Comparison of ENCODE assay signal across 9 mouse cellular contexts in the genomic region with DNA sequence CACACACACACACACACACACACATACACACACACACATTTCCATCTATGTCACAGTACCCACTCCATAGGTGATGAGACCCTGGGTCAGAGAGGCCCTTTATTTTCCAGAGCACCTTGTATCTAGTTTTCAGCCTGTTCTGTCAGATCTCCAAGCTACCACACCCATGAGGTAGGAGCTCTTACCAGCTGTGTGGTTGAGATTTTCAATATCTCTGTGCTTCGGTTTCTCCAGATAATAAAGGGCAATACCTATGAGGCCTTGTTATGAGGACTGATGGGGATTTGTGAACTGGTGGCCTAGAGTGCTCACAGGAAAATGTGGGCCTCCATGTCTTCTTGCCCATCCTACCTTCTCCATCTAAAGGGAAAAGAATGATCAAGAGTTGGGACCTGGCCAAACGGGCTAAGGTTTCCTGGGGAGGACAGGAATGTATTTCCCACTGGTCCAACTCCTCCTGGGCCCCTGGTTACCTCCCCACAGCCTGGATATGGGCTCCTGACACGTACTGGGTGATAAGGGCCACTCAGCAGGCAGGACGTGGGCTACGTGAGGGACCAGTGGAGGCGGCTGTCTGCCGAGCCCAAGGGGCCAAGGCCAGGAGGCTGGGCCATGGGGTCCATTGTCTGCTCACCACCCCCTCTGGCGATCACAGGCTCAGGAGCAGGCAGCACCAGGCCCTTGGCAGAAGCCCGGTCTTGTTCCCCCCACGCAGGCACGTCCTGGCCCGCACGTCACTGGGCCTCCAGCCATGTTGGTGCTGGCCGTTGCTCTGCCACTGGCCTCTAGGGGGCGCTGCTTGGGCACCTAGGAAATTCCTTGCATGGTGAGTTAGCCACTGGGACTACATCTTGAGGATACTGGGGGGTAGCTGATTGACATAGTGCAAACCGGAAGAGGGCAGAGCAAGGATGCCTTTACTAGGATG. TPM values are rescaled to one million over a fixed set of nuclear protein-coding genes. Genes with fewer than 3 reads are reported as not detected.
DNase-seq lines count a peak whose midpoint lies in the region; ATAC-seq and TF ChIP-seq lines count a peak whose summit lies in the region.
"Had no signal": no experiment of that assay in that cellular context is flagged by ENCODE, and none has a peak within 500 bp of the region (broad histone marks: within the 10 kb centered on the region; RNA-seq: fewer than 3 reads in every experiment).

No protein-coding gene starts in this region.

- H3K36me3 ChIP-seq in heart, embryonic 11.5 days (ENCODE audit: control insufficient read depth, insufficient read depth, low read length): no peaks in the 10 kb centered on the region
- H3K36me3 ChIP-seq in liver, adult 2 months (ENCODE audit: control insufficient read depth, insufficient read depth, low read length): no peaks in the 10 kb centered on the region
- H3K36me3 ChIP-seq in stomach, embryonic 15.5 days: no peaks in the 10 kb centered on the region
- no peaks in the 10 kb centered on the region for H3K36me3 ChIP-seq in midbrain, embryonic 15.5 days (replicated peaks)
- H3K36me3 ChIP-seq: limb, embryonic 13.5 days had no signal

- H3K27ac ChIP-seq in heart, embryonic 11.5 days (ENCODE audit: low read depth, low read length): no peak overlapping the region
- H3K27ac ChIP-seq in liver, adult 2 months (replicated peaks; ENCODE audit: insufficient read depth, low read depth, low read length): no peak overlapping the region
- H3K27ac ChIP-seq in stomach, embryonic 15.5 days: no peak overlapping the region
- no peak overlapping the region for H3K27ac ChIP-seq in midbrain, embryonic 15.5 days
- H3K27ac ChIP-seq: limb, embryonic 13.5 days had no signal

- TF ChIP-seq POLR2A in liver, adult 2 months (IDR thresholded peaks at IDR 0.05; ENCODE audit: extremely low read depth, insufficient read depth, low read length): no peak

- no peak overlapping the region for H3K4me3 ChIP-seq in heart, embryonic 11.5 days (ENCODE audit: low read depth, low read length)
- H3K4me3 ChIP-seq in liver, adult 2 months (ENCODE audit: insufficient read depth, low read depth, low read length): no peak overlapping the region
- H3K4me3 ChIP-seq in stomach, embryonic 15.5 days (replicated peaks): no peak overlapping the region
- H3K4me3 ChIP-seq in midbrain, embryonic 15.5 days: no peak overlapping the region
- H3K4me3 ChIP-seq: limb, embryonic 13.5 days had no signal

- peaks cover 10% of the 10 kb centered on the region for H3K4me1 ChIP-seq in heart, embryonic 11.5 days (ENCODE audit: control insufficient read depth, insufficient read depth, low read length)
- H3K4me1 ChIP-seq in liver, adult 2 months (ENCODE audit: control insufficient read depth, insufficient read depth, low read length): no peaks in the 10 kb centered on the region
- peaks cover 10% of the 10 kb centered on the region; the same call in 1 of the 2 replicates for H3K4me1 ChIP-seq in stomach, embryonic 15.5 days
- H3K4me1 ChIP-seq in midbrain, embryonic 15.5 days: no peaks in the 10 kb centered on the region

- ATAC-seq in heart, embryonic 11.5 days (replicated peaks; ENCODE audit: insufficient number of reproducible peaks, low FRiP score, low TSS enrichment): 0 out of 2 replicates have a peak, but pooled peaks have one; percentile 32
- peak; percentile 74; the same call in 1 of the 2 replicates for ATAC-seq in stomach, embryonic 15.5 days (ENCODE audit: insufficient read depth, low FRiP score, low read depth)
- ATAC-seq in midbrain, embryonic 15.5 days (replicated peaks): no peak

- peak; percentile 70 for TF ChIP-seq CTCF in liver, adult 2 months (IDR thresholded peaks at IDR 0.05; ENCODE audit: low read depth, low read length)

- H3K27me3 ChIP-seq in heart, embryonic 11.5 days (ENCODE audit: control insufficient read depth, insufficient read depth, low read length): 0 out of 2 replicates have a peak, but pooled peaks cover 4% of the 10 kb centered on the region
- no peaks in the 10 kb centered on the region for H3K27me3 ChIP-seq in liver, adult 2 months (ENCODE audit: control insufficient read depth, insufficient read depth, low read length)
- H3K27me3 ChIP-seq in stomach, embryonic 15.5 days (replicated peaks): no peaks in the 10 kb centered on the region
- H3K27me3 ChIP-seq in midbrain, embryonic 15.5 days (replicated peaks): no peaks in the 10 kb centered on the region
- H3K27me3 ChIP-seq: limb, embryonic 13.5 days had no signal

- H3K9ac ChIP-seq in heart, embryonic 11.5 days (ENCODE audit: low read depth, low read length): no peak overlapping the region
- H3K9ac ChIP-seq in liver, adult 2 months (ENCODE audit: low read depth, low read length): no peak overlapping the region
- no peak overlapping the region for H3K9ac ChIP-seq in stomach, embryonic 15.5 days
- H3K9ac ChIP-seq in midbrain, embryonic 15.5 days: no peak overlapping the region
- H3K9ac ChIP-seq: limb, embryonic 13.5 days had no signal

- no peak overlapping the region; the same call in 1 of the 2 replicates for H3K4me2 ChIP-seq in heart, embryonic 11.5 days
- H3K4me2 ChIP-seq in stomach, embryonic 15.5 days: no peak overlapping the region
- H3K4me2 ChIP-seq in midbrain, embryonic 15.5 days: no peak overlapping the region
- H3K4me2 ChIP-seq: limb, embryonic 13.5 days had no signal

- H3K79me2 ChIP-seq in liver, adult 2 months (ENCODE audit: control insufficient read depth, insufficient read depth, low read length): no peaks in the 10 kb centered on the region

- H3K9me3 ChIP-seq in heart, embryonic 11.5 days (replicated peaks; ENCODE audit: control insufficient read depth, low read length): no peaks in the 10 kb centered on the region
- H3K9me3 ChIP-seq in stomach, embryonic 15.5 days: no peaks in the 10 kb centered on the region
- H3K9me3 ChIP-seq in midbrain, embryonic 15.5 days: no peaks in the 10 kb centered on the region
- H3K9me3 ChIP-seq: limb, embryonic 13.5 days had no signal

- intact Hi-C loops in left cerebral cortex, postnatal 36 days (cut with DNase I): no loop called here

- WGBS in heart, embryonic 11.5 days (ENCODE audit: insufficient replicate concordance): 55% methylated on average over 16 of the region's 16 CpGs
- WGBS in liver, adult 2 months: 71% methylated on average over 16 of the region's 16 CpGs
- WGBS in stomach, embryonic 15.5 days: 67% methylated on average over 16 of the region's 16 CpGs
- 63% methylated on average over 16 of the region's 16 CpGs for WGBS in midbrain, embryonic 15.5 days

- peak; percentile 44 to 52 for DNase-seq in left cerebral cortex, postnatal 36 days (ENCODE audit: low spot score in 2 of 2)
- no peak for DNase-seq in left cerebral cortex, adult 8-10 months (ENCODE audit: low spot score in 2 of 2)
- DNase-seq in R1 (ENCODE audit: low read depth, low spot score): peak; percentile 77
- peak; percentile 35 for DNase-seq in embryo, embryonic 10 days (ENCODE audit: low spot score)
- DNase-seq in liver, adult 2 months (ENCODE audit: extremely low read depth, low read depth, low spot score): no peak

RNA-seq across cellular contexts. Expression of a gene that starts 14.5 kb away (rescaled TPM):
- not detected for total RNA-seq in left cerebral cortex, postnatal 36 days (2021)
- total RNA-seq in left cerebral cortex, adult 8-10 months (2022): 1 to 10 TPM in 1 of 4 experiments, under 1 TPM in 1, not detected in 2; 0.73 to 1.1 TPM
- polyA plus RNA-seq in heart, embryonic 11.5 days (2014; fragmentation: Nextera tagmentation; extraction: Ambion mirVana): 0.48 and 0.80 TPM in 2 replicates
- not detected in 2 replicates for total RNA-seq in liver, adult 2 months (2014; rRNA removed)
- polyA plus RNA-seq in liver, adult 2 months (2012; rRNA removed): not detected in 2 replicates
- polyA plus RNA-seq in stomach, embryonic 15.5 days (2015; fragmentation: Nextera tagmentation; extraction: Ambion mirVana): not detected in 2 replicates
- polyA plus RNA-seq in midbrain, embryonic 15.5 days (2015; fragmentation: Nextera tagmentation; extraction: Ambion mirVana): 0.61 TPM in 1 of 2 replicates, not detected in the other
- polyA plus RNA-seq: limb, embryonic 13.5 days had no signal

Comparison
In these comparisons a context has a peak if more than half of its experiments do, and no peak if none do; other contexts are left out.
1. DNase-seq: peak in left cerebral cortex, postnatal 36 days (2 of 2), R1 (single experiment) and embryo, embryonic 10 days (single experiment); none in left cerebral cortex, adult 8-10 months (0 of 2) and liver, adult 2 months (single experiment).